Mouse (Mus musculus) ovary, postnatal 36 days (tissue): Measurements from ENCODE around the gene Pdgfra.

Experiments
- DNase-seq: peaks from one replicate; pipeline ENCODE4 v3.0.0; 2022; ENCODE audit warnings: low spot score, mixed read lengths

Gene Pdgfra

DNA sequence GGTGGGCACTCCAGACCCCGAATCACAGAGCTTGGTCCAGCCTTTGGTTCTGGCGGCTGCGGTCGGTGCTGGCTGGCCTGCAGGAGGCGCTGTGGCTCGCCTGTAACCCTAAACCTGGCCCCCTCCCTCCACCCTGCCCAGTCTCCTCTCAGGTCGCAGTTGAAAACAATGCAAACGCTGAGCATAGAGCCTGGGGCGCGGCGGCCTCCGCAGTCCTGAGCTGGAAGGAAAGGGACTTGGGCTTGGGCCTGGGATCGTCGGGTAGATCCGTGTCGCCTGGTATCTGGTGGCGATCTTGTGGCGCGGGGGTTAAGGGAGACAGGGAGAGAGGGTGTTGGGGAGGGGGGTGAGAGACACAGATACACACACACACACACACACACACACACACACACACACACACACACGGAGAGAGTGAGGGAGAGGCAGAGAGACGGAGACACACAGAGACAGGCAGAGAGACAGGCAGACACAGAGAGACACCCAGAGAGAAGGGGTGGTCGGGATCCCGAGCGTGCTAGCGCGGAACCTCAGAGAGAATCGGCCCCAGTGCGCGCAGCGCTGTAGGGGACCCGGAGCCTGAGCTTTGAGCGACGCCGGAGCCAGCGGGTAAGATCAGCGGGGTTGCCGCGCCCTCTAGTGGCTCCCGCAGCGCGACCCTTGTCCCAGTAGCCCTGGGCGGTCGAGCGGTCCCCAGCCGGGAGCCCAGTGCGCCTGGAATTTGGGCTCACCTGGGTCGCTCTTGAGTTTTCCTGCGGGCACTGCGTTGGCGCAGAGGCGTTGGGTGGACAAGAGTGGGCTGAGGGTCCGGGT lies 3.9 kb downstream of the Pdgfra start:
- DNase-seq: peak; percentile 89

DNA sequence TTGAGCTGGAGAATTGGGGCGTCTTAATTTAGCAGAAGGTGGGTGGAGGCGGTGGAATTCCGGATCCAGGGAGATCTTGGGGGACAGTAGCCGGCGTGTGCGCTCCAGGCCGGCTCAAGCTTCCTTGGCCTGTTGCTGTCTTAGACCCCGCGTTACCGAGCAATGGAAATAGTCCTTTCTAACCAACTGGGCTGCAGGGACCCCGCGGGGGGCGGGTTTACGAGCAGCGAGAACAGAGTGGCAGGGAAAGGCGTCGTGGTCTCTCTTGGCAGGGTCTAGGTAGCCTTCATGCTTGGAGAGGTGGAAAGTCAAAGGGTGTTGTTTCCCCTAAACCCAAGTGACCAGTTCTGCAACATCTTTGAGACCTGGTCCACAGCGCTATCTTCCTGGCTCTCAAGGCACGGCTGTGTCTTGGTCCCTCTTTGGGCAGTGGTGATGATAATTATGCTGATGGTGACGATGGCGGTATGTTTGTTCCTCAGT lies 4.5 kb downstream of the Pdgfra start:
- DNase-seq: no peak

DNA sequence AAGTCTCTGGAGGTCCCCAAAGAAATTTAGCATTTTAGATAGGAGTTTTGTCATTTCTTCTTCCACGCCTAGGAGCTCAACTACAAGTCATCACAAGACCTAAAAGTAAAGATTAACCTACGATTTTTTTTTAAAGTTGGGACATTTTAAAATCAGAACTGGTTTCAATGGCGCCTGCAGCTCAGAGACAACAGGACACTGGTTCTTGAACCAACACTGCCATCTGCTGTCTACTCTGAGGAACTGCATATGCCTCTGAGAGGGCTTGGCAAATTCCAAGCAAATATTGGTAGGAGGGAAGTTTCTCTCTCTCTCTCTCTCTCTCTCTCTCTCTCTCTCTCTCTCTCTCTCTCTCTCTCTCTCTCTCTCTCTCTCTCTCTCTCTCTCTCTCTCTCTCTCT lies 4.9 kb downstream of the Pdgfra start:
- no peak for DNase-seq

DNA sequence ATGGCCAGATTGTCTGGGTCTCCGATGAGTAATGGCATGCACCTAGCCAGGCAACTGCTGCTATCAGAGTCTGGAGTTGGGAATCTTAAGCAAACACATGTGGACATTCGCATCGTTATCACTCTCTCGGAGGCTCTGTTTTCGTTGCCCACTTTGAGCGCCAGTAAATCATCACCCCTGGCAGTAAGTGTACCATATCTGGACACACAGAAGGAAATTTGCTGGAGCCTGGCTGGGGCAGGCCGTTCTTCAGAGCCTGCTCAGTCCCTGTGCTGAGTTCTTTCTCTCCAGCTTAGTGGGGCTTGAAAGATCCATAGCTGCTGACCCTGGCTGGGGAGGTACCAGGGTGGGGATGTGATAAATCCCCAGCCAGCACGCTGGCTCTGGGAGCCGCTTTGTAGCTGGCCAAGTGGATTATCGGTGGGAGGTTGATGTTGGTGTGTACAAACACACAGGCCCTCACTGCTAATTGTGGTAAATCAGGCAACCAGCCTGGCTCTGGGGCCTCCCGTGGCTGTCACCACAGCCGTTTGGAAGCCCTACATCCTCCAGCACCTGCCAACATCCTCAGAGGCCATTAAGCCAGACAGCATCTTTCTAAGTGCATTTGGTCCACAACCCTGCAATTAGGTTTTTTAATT lies 8.6 kb downstream of the Pdgfra start:
- DNase-seq: no peak

DNA sequence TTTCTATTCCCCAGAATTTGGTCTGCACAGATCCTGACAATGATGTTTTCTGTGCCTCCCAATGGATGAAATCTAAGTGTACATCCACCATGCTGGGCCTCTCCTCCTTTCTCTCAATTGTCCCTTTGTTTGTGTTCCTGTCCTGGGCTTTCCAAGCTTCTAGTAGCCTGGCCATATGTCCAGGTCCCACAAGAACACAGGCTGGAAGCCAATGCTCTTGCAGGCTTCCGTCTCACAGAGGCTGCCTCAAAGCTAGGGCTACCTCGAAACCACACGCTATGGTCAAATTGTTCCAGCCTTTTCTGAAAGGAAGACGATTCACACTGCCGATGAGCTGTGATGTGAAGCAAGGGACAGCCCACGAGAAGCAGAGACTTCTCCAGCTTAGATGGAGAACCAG lies 9.5 kb downstream of the Pdgfra start:
- DNase-seq: no peak

DNA sequence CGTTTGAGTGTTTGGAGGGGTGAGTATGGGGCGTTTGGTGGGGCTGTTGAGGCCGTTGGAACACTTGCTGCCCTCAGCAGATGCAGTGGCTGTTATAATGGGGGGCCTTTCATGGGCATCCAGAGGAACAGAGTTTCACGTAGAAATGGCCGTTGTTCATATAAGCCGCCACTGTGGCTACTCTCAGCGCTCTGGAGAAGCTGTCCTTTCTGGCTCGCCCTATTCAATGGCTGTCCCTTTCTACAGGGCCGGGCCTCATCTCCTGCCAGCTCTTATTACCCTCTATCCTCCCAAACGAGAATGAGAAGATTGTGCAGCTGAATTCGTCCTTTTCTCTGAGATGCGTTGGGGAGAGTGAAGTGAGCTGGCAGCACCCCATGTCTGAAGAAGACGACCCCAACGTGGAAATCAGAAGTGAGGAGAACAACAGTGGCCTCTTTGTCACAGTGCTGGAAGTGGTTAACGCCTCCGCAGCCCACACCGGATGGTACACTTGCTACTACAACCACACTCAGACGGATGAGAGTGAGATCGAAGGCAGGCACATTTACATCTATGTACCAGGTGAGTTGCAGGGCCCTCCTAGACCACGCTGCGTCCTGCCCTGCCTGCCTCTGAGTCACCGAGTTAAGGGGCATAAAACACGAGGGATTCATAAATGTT lies 11.3 kb downstream of the Pdgfra start:
- DNase-seq: no peak

DNA sequence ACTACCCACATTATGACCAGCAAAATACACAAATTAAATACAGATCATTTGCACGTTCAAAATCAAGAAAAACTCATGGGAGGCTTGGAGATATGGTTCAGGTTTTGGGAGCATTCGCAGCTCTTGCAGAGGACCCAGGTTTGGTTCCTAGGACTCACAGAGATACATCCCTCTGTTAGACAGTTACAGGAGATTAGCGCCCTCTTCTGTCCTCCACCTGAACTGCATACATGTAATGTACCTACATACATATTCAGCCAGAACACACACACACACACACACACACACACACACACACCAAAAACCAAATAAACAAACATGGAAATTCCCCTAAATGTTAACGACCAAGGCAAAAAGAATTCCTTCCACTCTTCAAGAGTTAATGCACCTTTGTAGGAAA lies 12.6 kb downstream of the Pdgfra start:
- DNase-seq: no peak

DNA sequence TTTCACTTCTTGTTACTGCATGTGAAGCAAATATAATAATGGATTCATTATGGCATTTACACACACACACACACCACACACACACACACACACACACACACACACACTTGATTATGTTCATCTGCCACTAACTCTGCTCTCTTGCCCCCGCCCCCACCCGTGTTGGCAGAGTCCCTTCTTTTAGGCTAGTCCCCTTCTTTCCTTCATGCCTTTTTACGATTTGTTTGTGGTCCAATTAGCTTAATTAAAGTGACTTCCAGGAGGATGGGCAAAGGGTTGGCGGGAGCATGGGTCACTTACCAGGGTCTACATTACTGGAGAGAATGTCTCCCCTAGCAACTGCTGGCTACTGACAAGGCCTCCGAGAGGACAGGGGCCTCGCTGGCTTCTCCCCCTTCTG lies 17.7 kb downstream of the Pdgfra start:
- no peak for DNase-seq

DNA sequence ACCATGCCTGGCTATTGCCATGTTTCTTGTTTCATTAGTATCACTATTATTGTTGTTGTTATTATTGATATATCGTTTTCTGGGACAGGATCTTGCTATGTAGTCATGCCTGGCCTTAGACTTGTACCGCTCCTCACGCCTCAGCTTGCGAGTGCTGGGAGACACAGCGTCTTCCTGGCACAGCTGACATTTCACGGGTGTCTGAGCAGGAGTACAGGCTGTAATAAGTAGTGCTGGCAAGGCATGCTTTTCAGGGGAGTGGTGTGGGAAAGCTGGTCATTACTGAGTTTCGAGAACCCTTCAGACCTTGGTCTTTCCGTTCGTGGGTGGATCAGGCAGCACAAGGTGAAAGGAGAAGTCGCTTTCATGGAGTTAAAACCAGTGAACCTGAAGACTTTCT lies 19.8 kb downstream of the Pdgfra start:
- DNase-seq: no peak

DNA sequence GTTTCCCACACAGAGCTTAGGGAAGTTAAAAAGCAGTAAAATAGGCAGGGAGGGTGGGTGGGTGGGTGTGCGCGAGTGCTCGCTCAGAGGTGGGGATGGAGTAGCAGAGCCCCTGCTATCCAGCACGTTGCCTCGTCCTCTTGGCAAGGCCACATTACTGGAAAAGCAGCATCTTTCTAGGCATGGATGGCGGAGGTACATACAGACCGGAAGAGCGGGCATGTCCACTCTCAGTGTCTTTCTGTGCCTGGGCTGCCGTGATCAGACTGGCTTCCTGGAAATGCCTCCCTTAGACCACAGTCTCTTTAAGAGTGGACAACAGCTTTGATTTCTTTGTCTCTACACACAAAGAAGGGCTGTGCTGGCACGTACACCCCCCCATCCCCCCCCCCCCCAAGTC lies 27.2 kb downstream of the Pdgfra start:
- no peak for DNase-seq

DNA sequence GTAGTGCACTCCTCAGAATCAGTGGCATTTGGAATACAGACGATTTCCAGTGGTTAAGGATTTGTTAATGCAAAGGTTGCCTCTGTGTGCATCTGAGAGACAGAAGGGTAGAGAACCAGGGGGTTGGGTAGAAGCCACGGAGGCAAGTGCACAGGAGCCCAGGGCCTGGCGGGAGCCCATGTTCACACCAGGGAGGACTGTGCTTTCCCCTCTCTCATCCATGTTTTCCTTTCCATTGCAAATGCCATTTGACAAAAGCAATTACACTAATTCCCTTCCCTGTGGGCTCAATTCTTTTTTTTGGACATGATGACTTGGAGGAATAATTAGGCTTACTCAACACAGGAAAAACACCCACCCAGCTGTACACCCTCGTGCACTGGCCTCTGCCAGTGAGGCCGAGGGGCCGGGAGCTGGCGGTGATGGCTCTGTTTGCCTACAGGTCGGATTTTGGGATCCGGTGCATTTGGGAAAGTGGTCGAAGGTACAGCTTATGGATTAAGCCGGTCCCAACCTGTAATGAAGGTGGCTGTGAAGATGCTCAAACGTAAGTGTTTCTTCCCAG lies 27.7 kb downstream of the Pdgfra start:
- no peak for DNase-seq

DNA sequence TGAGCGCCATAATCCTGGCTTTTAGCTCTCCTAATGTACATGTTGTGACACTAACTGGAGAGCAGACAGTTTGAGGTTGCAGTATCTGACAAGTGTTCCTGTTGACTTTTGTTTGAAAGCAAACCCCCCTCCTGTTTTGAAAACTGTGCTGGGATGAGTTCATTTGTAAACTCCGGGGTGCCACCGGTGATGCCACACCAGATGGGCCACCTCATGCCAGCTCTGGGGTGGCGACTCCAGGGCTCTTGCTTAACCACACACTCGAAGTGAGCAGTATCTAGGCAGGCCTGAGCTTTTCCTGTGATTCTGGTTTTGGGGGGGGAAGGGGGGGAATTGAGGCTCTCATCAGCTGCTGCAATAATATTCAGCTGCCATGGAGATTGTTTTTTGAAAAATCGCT lies 31.6 kb downstream of the Pdgfra start:
- DNase-seq: no peak

DNA sequence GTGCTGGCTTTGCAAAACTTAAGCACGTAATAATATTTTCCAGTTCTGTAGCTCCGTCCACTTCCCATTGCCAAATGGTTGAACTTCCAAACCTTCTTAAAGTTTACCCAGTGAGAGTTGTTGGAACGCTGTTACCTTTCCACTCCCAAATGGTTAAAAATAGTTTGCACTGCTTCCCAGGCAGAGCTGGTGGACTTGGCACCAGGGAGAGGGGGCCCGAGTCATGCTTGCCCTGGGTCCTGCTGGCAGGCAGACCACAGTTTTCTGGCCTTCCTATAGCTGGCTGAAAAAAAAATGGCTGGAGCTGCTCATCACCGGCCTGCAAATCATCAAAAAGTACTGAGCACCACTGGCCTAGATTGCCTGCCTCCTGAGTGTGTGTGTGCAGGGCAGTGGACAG lies 32.0 kb downstream of the Pdgfra start:
- no peak for DNase-seq

DNA sequence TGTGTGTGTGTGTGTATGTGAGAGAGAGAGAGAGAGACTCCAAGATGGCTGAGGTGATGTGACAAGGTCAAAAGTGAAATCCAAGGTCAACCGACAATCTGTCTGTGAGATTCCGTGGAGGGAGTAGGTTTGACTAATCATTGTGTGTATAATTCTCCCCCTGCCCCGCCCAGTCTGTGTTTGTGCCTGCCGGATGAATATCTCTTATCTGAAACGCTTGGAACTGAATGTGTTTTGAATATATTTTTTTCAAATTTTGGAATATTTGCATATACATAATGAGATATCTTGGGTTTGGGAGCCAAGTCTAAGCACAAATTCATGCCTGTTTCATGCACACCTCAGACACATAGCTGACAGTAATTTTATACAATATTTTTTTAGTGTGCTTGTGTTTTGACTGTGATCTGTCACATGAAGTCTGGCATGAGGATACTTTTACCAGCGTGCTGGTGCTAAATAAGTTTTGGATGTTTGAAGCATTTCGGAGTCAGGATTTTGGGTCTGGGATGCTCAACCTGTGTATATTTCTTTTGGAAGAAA lies 32.7 kb downstream of the Pdgfra start:
- no peak for DNase-seq

DNA sequence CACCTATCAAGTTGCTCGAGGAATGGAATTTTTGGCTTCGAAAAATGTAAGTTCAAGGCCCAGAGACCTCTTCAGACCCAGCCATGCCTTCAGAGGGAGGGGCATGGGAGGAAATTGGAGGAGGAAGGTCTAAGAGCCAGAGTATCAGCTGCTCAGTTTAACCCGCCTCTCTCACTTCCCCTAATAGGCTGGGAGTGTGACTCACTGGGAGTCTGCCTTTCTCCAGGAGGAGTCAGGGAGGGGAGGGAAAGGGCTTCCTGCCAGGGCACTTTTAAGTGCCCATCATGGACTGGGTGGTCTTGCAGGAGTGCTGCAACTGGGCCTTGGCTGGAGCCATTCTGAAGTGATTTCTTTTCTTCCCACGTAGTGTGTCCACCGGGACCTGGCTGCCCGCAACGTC lies 33.5 kb downstream of the Pdgfra start:
- DNase-seq: no peak

DNA sequence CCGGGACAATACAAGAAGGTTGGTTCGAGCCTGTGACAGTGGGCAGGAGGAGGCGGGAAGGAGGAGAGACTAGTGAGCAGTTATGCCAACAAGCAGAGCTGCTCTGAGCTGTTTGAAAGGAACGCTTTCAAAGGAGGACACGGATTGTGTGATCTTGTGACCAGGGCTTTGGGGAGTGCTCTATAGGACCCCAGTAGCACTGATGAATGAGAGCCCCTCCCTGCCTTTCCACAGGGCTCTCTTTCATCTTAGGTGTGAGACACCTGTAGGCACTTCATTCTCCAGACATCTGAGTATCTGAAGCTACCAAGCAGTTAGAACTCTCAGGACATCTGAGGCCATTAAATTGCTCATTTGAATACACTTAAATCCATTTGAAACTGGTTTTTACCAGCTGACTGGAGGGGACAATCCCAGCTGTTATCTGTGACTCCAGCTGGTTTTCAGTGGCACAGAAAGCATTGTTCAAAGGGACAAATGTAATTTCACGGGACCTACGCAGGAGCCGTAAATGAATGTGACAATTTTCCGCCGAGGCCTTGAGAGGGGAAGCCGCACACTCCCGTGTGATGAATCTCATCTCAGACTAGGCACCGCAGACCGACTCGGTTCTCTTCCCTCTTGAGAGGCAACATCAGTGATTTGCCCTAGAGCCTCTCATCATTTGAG lies 37.4 kb downstream of the Pdgfra start:
- no peak for DNase-seq

DNA sequence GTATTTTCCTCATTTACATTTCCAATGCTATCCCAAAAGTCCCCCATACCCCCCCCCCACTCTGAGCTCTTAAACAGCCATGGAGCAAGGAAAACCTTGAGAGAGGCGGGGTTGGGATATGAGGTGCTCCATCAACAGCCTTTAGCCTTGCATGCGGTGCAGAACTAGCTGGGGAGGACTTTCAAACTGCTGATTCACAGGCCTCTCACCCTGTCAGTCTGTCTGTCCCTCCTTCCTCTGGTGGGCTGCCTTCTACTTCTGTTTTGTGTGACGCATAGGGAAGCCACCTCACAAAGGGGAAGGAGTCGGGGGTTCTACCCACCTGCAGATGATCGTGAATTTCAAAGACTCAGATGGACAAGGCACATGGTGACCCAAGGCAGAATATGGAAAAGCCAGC lies 41.0 kb downstream of the Pdgfra start:
- DNase-seq: no peak

DNA sequence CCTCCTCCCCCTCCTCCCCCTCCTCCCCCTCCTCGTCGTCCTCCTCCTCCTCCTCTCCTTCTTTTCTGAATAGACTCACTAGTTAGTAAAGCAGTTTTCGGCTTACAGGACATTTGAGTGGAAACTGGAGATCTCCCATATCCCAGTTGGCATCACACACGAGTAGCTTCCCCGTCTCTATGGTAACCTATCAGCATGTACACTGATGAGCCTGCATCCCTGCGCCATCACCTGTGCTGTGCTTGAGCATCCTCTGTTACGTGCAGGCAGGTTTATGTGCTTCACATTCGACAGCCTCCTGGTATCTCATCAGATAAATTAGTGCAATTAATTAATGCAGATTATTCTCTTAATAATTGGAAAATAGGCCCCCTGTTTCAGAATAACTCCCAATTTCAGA lies 46.3 kb downstream of the Pdgfra start:
- DNase-seq: no peak

DNA sequence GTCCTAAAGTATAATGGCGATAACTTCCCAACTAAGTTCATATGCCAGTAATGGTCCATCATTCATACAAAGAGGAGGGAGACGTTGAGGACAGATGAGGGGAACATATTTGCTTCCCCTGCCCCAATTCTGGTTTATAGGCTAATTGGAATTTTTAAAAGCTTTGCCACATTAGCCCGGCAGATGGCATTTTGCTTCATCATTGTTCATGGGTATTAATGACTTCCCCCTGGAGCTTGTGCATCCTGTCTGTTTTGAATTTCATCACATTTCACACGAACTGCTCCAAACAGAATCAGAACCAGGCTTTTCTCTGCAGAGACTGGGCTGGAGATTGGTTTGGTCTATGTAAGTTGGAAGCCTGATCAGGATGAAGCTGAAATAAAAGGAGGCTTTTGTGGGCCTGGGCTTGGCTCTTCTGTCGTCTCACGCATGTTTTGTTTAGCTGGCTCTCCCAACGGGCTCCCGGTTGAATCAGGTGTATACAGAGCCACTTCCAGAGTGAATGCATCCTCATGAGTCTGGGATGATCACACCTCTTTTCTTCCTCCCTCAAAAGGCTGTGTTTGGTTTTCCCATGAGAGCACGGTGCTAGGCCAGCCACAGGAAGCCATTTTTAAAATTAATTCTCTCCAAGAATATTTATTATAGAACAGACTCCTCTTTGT lies 47.7 kb downstream of the Pdgfra start:
- DNase-seq: no peak

DNA sequence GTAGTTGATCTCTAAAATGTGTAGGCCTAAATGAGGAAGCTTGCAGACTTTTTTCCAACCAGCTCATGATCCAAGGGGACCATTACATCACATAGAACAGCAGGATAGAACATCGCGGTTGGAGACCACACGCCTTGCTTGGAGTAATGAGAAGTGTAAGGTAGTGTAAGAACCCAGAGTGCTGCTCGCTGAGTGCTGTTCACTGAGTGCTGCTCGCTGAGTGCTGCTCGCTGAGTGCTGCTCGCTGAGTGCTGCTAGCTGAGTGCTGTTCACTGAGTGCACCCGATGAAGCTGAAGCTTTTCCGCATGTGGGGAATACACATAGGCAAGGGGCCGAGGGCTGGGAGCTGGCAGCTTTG lies 48.3 kb downstream of the Pdgfra start:
- no peak for DNase-seq

DNA sequence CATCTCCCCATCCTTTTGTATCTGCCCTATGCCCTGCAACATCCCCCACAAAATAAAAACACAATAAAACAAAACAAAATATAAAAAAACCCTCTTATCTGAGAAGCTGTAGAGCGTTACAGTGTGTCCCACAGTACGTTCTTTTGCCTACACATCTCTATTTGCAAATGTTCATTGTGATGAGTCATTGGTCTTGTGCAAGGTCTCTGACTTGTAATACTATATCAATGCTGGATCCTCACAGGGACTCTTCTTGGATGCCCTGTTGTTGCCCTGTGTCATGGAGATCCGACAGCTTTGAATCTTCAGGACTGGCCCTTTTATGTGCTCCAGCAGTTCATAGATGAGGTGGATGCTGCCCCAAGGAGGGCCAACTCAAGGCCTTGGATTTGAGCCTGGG lies 55.8 kb downstream of the Pdgfra start:
- no peak for DNase-seq

DNA sequence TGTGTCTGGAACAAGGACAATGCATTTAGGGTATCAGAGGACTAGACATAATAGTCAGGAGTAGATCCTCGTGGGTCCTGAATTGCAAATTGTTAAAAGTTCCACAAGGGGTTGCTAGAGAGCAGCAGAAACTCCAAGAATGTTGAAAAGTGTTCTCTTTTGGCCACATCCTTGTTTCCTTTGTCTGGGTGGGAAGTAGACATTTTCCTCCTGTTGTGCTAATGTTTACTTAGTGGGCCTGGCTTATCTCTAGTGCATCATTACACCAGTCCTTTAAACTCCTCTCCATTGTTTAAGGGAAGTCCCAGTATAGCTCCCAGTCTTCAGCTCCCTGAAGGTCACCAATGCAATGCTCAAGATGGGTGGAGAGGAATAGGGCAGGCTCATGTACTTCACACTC lies 57.9 kb downstream of the Pdgfra start:
- DNase-seq: no peak
